ENCODE assay signal across 10 mouse cellular contexts in the genomic region with DNA sequence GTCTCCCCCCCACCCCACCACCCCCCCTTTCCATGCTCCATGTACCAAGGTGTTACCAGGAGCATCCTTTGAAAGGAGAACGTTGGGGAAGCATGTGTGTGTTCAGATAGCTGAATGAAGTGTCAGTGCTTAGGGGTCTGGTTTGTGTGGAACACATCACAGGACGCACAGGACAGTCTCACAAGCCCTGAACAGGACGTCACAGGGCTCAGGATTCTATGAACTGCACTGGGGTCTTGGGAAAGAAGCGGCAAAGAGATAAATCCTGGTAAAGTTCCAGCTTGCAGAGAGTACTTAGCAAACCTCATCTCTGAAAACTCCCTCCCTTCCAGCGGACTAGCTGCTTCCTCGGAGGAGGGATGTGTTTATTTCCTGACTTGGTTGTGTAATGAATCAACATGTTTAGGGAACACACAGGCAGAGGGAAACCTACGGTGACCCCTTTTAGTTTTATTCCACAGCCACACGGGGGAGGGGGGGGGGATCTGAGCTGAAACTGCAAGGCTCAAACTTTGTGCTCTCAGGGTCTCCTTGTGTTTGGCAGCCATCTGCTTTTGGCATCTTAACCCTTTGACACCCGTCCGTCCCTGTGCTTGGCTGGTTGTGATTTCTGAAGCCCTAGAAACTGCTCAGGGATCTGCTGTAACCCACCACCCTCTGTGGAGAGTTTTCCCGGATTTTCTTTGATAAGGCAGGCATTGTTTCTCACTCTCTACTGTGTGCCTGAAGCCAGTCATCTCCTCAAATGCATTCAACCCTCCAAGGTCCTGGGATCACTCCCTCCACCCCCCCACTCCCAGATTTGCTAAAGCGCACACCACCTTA. TPM values are rescaled to one million over a fixed set of nuclear protein-coding genes. Genes with fewer than 3 reads are reported as not detected.
DNase-seq lines count a peak whose midpoint lies in the region; ATAC-seq and TF ChIP-seq lines count a peak whose summit lies in the region.
"Had no signal": no experiment of that assay in that cellular context is flagged by ENCODE, and none has a peak within 500 bp of the region (broad histone marks: within the 10 kb centered on the region; RNA-seq: fewer than 3 reads in every experiment).

No protein-coding gene starts in this region.

- H3K4me1 ChIP-seq in kidney, embryonic 15.5 days: peaks cover 33% of the 10 kb centered on the region
- H3K4me1 ChIP-seq in forebrain, postnatal 0 days (ENCODE audit: insufficient read depth): no peaks in the 10 kb centered on the region
- H3K4me1 ChIP-seq in midbrain, embryonic 15.5 days: peaks cover 19% of the 10 kb centered on the region
- H3K4me1 ChIP-seq in liver, embryonic 12.5 days: no peaks in the 10 kb centered on the region

- ATAC-seq in kidney, embryonic 15.5 days (replicated peaks; ENCODE audit: low FRiP score): no peak
- ATAC-seq in forebrain, postnatal 0 days: no peak
- no peak for ATAC-seq in midbrain, embryonic 15.5 days (replicated peaks)
- no peak for ATAC-seq in liver, embryonic 12.5 days

- no peak for TF ChIP-seq CTCF in forebrain, postnatal 0 days (IDR thresholded peaks at IDR 0.05; ENCODE audit: low read depth)

- DNase-seq in kidney, postnatal 25 days: no peak
- DNase-seq in cerebellum, postnatal 10 days: peak; percentile 51 to 54
- peak; percentile 52 for DNase-seq in forebrain, postnatal 0 days
- no peak for DNase-seq in urinary bladder, adult 2 months (ENCODE audit: low spot score)
- no peak for DNase-seq in layer of hippocampus, adult 8-10 months (ENCODE audit: low spot score in 2 of 2)

- H3K36me3 ChIP-seq in kidney, embryonic 15.5 days: no peaks in the 10 kb centered on the region
- no peaks in the 10 kb centered on the region for H3K36me3 ChIP-seq in forebrain, postnatal 0 days (ENCODE audit: insufficient read depth)
- H3K36me3 ChIP-seq in midbrain, embryonic 15.5 days (replicated peaks): no peaks in the 10 kb centered on the region
- no peaks in the 10 kb centered on the region for H3K36me3 ChIP-seq in liver, embryonic 12.5 days

- WGBS in kidney, embryonic 15.5 days: 5% methylated on average over 12 of the region's 12 CpGs
- 3% methylated on average over 12 of the region's 12 CpGs for WGBS in forebrain, postnatal 0 days
- 3% methylated on average over 12 of the region's 12 CpGs for WGBS in midbrain, embryonic 15.5 days
- 10% methylated on average over 12 of the region's 12 CpGs for WGBS in liver, embryonic 12.5 days (ENCODE audit: insufficient replicate concordance)

- peak overlapping the region; percentile 68 for H3K4me2 ChIP-seq in kidney, embryonic 15.5 days
- H3K4me2 ChIP-seq in forebrain, postnatal 0 days (ENCODE audit: low read depth): peak overlapping the region; percentile 81
- H3K4me2 ChIP-seq in midbrain, embryonic 15.5 days: peak overlapping the region; percentile 77
- no peak overlapping the region for H3K4me2 ChIP-seq in liver, embryonic 12.5 days

- no peaks in the 10 kb centered on the region for H3K9me3 ChIP-seq in kidney, embryonic 15.5 days (replicated peaks)
- no peaks in the 10 kb centered on the region for H3K9me3 ChIP-seq in forebrain, postnatal 0 days (ENCODE audit: low read length)
- H3K9me3 ChIP-seq in midbrain, embryonic 15.5 days: no peaks in the 10 kb centered on the region
- H3K9me3 ChIP-seq in liver, embryonic 12.5 days (replicated peaks): no peaks in the 10 kb centered on the region

- H3K27ac ChIP-seq in kidney, embryonic 15.5 days: no peak overlapping the region
- no peak overlapping the region for H3K27ac ChIP-seq in forebrain, postnatal 0 days (ENCODE audit: low read depth, low read length)
- 0 out of 2 replicates have a peak overlapping the region, but pooled peaks have one; percentile 18 for H3K27ac ChIP-seq in midbrain, embryonic 15.5 days
- no peak overlapping the region for H3K27ac ChIP-seq in liver, embryonic 12.5 days

- H3K4me3 ChIP-seq in kidney, embryonic 15.5 days (replicated peaks): no peak overlapping the region
- H3K4me3 ChIP-seq in forebrain, postnatal 0 days (ENCODE audit: low read depth, low read length): peak overlapping the region; percentile 57
- peak overlapping the region; percentile 54 for H3K4me3 ChIP-seq in midbrain, embryonic 15.5 days
- H3K4me3 ChIP-seq in liver, embryonic 12.5 days: no peak overlapping the region
- H3K4me3 ChIP-seq: erythroblast, embryonic 14.5 days had no signal

- H3K27me3 ChIP-seq in kidney, embryonic 15.5 days: peaks cover 55% of the 10 kb centered on the region
- H3K27me3 ChIP-seq in forebrain, postnatal 0 days (ENCODE audit: insufficient read depth, low read length): no peaks in the 10 kb centered on the region
- no peaks in the 10 kb centered on the region for H3K27me3 ChIP-seq in midbrain, embryonic 15.5 days (replicated peaks)
- peaks cover 43% of the 10 kb centered on the region for H3K27me3 ChIP-seq in liver, embryonic 12.5 days (replicated peaks)

- H3K9ac ChIP-seq in kidney, embryonic 15.5 days: no peak overlapping the region
- H3K9ac ChIP-seq in forebrain, postnatal 0 days: peak overlapping the region; percentile 71; the same call in 1 of the 2 replicates
- H3K9ac ChIP-seq in midbrain, embryonic 15.5 days: peak overlapping the region; percentile 57
- H3K9ac ChIP-seq in liver, embryonic 12.5 days: no peak overlapping the region

RNA-seq across cellular contexts. Expression of a gene that starts 3.3 kb away (rescaled TPM):
- 0.61 and 0.71 TPM in 2 replicates for polyA plus RNA-seq in kidney, embryonic 15.5 days (2015; fragmentation: Nextera tagmentation; extraction: Ambion mirVana)
- 26.0 and 29.9 TPM in 2 replicates for total RNA-seq in forebrain, postnatal 0 days (2014; rRNA removed)
- 12.2 and 25.8 TPM in 2 replicates for polyA plus RNA-seq in forebrain, postnatal 0 days (2015; fragmentation: Nextera tagmentation; extraction: Ambion mirVana)
- 38.1 and 39.0 TPM in 2 replicates for polyA plus RNA-seq in midbrain, embryonic 15.5 days (2015; fragmentation: Nextera tagmentation; extraction: Ambion mirVana)
- polyA plus RNA-seq in urinary bladder, adult 2 months (2012; rRNA removed): 1.8 and 2.4 TPM in 2 replicates
- 0.07 and 0.33 TPM in 2 replicates for polyA plus RNA-seq in liver, embryonic 12.5 days (2016; fragmentation: Nextera tagmentation; extraction: Ambion mirVana)
- 10 to 100 TPM; 20.4 to 32.5 (median 24.7) TPM for total RNA-seq in layer of hippocampus, adult 8-10 months (2022)
- total RNA-seq: ES-E14 had no signal
- polyA plus RNA-seq: erythroblast, embryonic 14.5 days had no signal

Comparison
In these comparisons a context has a peak if more than half of its experiments do, and no peak if none do; other contexts are left out.
1. H3K4me3 ChIP-seq: peak in forebrain, postnatal 0 days (single experiment) and midbrain, embryonic 15.5 days (single experiment); none in kidney, embryonic 15.5 days (single experiment) and liver, embryonic 12.5 days (single experiment).
2. H3K9ac ChIP-seq: peak in forebrain, postnatal 0 days (single experiment) and midbrain, embryonic 15.5 days (single experiment); none in kidney, embryonic 15.5 days (single experiment) and liver, embryonic 12.5 days (single experiment).
3. DNase-seq: peak in cerebellum, postnatal 10 days (2 of 2) and forebrain, postnatal 0 days (single experiment); none in kidney, postnatal 25 days (0 of 2), urinary bladder, adult 2 months (single experiment) and layer of hippocampus, adult 8-10 months (0 of 2).